Mouse (Mus musculus) spleen, postnatal 4 days (tissue): ENCODE data around the gene Hist1h2ae.
A peak's percentile ranks its signal among the peaks of the same experiment; 100 is the strongest.
"Not testable (repeated sequence)": the region's sequence is repeated elsewhere in the genome, so short reads cannot be mapped to it uniquely, and the experiment has no call there.

ENCODE experiments used
- DNase-seq, 2 experiments: peaks; one replicate each; pipeline ENCODE4 v3.0.0; 2022; ENCODE audit warnings: low spot score in 2 of 2

Gene Hist1h2ae

DNA sequence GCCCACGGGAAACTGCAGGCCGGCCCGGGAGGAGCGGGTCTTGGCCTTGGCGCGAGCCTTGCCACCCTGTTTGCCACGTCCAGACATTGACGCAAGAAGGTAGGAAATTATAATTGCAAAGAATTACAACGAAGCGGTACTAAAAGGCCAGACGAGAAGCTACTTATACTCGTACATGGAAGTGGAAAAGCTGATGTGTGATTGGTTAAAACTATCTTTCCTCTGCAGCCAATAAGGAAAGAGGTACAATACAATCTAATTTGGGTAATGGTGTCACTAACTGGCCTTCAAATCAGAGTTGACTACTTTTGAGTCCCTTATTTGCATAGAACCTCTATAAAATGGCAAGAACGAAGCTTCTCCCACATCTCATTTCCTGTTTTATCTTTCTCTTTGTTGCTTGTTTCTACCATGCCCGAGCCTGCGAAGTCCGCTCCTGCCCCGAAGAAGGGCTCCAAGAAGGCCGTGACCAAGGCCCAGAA is at the start of gene Hist1h2ae, which contains the start of gene Hist1h2bg:
Hist1h2ae (minus strand) TSS at position 199 of the 482 bp plus-strand sequence.
Hist1h2bg (plus strand) TSS at position 375 of the 482 bp plus-strand sequence.
- peak; percentile 85 to 92 for DNase-seq

DNA sequence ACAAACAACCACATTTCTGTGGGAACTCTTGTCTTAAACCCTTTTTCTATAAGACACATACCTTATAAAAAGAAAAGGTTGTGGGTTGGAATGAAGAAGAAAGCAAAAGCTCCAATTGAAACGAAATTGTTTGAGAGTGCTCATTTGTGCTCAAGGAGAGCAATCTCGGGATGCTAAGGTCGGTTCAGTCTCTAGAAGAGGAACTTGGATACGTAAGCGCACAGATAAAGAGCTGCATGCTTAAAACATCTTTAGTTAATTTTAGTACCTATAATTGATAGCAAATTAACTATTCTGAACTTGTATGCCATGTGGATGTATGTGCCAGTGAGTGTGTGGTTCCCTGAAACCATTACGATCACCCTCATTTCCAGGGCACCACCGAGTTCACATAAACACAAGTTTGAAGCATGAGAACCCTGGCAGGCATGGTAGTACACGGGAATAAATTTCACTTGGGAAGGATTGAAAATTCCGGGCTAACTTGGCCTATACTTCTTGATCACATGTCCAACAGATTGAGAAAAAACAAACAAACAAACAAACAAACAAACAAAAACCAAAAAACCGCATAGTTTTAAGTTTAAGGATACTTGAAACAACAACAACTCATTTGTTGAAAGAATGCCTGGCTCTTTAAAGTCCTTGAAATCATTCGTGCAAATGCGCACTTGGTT is 49.2 kb upstream of the Hist1h2ae start:
- peak in 1 of 2 experiments; percentile 58 for DNase-seq

DNA sequence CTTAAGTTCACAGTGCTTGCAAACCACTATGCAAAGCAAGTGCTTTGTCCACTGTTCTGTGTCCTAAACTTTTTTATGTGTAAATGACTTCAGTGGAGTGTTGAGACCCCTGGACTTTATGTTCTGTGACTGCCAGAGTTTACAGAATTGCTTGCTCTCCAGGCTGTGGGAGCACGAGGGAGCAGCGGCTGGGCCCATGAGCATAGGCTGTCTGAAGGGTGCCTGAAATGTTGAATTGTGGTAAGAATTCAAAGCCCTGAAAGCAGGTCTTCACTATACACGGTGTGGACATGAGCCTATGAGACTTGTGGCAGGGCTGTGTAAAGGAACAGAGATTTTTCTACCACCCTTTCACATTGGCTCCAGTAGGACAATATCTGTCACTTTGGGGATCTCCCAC is 40.6 kb upstream of the Hist1h2ae start:
- peak in 1 of 2 experiments; percentile 38 for DNase-seq

DNA sequence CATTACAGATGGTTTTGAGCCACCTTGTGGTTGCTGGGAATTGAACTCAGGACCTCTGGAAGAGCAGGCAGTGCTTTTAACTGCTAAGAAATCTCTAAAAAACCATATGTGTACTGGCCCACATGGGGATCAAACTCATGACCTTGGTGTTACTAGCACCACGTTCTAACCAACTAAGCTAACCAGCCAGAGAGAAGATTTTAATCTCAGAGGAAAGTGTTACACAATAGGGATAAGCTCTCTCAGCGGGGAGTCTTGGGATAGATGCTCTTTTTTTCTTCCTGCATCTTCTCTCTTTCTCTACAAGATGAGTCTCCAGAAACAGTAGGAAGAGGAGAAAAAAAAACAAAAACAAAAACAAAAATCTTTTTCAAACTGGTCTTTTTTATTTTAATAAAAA is 39.4 kb upstream of the Hist1h2ae start:
- peak in 1 of 2 experiments; percentile 29 for DNase-seq

DNA sequence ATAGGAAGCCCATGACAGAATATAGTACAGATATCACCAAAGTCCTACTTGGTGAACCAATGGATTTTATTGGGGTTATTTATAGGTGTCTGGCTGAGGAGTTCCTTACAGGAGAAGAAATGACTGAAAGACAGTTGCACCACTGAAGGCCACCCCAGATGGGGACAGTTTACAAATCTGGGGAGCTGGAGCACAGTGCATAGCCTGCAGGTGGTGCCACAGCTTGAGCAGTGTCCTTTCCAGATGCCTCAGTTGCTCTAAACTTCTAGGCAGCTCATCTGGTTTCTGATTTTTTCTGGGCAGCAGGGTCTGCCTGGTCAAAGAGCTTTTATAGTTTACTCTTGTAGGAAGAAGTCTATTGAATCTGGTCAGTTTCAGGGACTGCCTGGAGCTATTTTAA is 38.8 kb upstream of the Hist1h2ae start:
- peak in 1 of 2 experiments; percentile 57 for DNase-seq

DNA sequence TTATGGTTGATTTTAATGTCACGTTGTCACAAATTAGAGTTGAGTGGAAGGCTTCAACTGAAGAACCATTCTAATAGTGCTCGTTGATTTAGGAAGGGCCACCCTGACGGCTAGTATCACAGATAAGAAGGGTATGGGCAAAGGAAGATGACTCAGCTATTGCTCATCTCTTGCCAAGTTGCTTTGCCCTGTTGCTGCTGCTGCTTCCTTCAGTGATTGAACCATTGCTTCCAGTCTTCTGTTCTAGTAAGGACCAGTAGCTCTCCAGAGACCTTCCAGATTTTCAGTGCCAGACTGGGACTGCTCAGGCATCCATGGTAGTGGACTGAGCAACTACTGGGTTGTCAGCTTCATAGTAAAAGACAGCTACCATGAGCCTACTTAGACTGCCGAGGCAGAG is 38.2 kb upstream of the Hist1h2ae start:
- peak in 1 of 2 experiments; percentile 61 for DNase-seq

DNA sequence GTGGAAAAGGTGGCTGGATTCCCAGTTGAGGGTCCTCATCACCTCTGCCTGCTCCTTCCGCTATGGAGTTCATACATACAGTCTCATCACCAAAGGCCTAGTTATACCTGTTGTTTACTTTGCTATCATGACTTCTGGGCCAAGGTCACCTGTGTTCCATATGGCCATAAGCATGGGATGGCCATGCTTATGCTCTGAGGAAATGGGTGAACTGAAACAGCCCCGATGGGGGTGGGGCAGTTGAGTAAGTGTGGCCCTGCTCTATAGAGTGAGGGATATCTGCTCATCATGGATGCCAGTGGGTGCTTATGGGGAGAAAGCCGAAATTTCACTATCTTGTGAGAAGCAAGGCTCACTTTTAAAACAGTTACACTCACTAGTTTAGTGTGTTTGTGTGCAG is 34.0 kb upstream of the Hist1h2ae start:
- peak in 1 of 2 experiments; percentile 40 for DNase-seq

DNA sequence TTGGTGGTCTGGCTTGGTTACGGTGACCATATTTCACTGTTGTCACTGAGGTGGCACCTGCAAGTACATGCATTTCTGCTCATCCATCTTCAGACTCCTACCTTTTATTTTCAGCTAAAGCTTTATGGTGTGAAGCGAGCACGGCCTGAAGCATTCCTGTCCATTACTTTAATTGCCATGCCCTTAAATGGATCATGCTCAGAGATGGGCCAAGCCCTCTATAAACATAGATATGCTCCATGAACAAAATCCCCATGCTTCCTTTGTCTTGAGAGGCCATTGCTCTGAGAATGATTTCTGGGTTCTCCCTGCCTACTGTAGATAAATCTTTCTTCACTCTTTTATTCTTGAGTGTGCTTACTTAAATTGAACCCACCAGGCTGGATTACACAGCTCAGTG is 33.4 kb upstream of the Hist1h2ae start:
- peak in 1 of 2 experiments; percentile 28 for DNase-seq

DNA sequence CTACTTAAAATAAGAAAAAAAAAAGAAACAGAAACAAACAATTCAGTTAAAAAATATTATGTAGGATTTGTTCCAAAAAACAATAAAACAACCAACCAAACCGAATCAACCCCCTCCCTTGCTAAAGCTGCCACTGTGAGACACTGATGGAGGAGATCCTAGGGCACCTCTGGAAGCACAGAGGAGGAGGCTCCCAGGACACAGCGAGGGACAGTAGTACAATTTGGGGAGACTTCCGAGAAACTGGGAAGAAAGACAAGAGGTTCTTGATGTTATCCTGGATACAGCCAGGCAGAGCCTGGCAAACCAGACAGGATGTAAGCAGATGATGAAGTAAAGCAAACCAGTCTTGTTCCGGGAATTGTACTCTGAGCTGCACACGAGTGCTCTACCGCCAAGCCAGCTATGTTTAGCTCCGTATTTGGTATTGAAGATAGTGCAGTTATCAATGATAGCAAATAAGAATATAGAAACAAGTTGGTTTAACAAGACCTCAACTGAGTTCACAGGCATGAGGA is 32.2 kb upstream of the Hist1h2ae start:
- DNase-seq, result peak in 1 of 2 experiments; percentile 55

DNA sequence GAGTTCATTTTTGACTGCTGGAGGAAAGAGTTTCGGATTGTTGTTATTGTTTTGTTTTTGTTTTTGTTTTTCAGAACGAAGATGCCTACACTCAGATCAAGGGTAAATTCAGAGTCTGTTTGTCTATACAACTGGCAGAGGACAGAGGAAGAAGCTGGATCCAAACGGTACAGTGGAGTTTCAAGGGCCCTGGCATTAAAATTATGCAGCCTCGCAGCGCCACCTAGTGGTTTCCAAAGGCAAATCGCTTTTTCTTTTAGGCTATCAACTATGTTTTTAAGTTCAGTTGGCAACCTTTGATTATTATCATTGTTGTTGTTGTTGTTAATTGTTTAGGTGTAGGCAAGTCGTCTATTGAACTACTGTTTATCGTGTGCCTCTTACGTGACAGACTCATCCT is 26.9 kb upstream of the Hist1h2ae start:
- DNase-seq, result peak; percentile 84 to 96

DNA sequence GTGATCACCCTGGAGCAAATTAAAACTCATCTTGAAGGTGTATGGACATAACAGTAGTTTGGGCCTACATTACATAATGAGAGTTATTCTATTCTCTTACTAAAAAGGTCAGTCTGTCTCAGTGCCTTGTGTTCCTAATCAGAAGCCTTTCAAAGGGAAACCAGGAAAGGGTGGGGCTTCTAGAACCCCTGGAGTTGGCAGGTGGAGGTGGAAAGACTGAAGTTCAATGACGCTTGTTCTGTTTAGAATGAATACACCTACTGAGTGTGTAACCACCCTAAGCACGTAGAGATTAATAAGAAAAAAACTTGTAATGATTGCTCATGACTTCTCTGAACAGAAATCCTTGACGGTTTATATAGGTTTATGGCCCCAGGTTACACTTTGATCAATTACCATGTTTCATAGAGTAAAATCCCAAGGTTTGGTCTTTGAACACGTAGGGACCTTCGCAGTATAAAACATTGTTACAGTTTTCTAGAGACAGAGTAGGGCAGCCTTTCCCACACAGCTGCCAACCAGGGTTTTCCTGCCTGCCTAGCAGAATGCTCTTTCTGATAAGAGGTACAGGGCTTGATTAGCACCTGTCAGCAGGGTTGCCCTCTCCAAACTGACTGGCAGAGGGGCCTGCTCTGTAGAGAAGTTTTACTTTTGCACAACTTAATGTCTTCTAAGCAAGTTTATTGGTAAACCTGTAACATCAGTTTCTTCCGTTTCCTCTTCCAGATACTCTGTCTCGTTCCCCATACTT is 24.8 kb upstream of the Hist1h2ae start:
- DNase-seq, result peak; percentile 66 to 72

DNA sequence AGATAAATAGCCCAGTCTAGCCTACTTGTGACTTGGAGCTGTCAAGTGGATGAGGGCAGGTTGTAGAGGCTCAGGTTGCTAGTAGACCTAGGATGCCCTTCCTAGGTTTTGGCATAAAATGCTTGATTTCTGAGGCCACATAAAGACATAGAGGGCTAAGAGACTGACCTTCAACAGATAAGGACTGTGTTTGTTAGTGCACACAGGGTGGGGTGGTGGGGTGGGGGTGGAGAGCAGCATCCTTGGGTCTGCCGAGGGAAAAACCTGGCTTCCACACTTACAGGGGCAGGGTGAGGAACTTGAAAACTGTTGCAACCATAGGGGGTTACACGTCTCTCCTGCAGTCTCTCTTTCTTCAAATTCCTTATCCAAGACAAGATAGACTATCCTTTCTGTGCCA is 24.2 kb upstream of the Hist1h2ae start:
- no peak for DNase-seq

DNA sequence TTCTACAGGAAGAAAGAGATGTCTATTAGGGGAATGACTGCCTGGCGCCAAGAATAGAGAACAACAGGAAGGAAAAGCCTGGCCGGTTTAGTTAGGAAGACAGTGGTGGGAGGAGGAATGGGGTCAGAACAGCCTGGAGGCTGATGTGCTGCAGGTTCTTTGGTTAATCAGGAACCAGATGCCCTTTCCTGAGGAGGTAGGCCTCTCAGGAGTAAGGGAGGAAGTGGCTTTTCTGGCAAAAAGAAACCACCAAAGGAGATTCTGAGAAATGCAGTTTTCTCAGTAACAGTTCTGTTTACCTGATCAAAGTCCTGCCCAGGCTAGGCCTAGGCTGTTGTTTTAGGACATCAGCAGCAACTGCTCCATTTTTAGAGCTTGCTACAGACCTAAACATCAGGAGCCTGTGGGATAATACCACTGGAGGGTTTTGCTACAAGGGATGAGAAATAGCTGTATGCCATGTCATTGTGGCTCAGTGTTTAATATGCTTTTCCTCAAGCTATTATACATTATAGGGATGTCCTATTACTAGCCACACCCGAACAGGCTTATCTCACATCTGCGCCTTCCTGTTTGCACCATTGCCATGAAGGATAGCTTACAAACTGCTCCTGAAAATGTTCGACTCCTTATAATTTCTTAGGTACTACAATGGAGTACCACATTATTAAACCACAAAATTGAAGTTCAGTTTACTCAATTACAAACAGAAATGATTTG is 22.2 kb upstream of the Hist1h2ae start:
- DNase-seq, result no peak

DNA sequence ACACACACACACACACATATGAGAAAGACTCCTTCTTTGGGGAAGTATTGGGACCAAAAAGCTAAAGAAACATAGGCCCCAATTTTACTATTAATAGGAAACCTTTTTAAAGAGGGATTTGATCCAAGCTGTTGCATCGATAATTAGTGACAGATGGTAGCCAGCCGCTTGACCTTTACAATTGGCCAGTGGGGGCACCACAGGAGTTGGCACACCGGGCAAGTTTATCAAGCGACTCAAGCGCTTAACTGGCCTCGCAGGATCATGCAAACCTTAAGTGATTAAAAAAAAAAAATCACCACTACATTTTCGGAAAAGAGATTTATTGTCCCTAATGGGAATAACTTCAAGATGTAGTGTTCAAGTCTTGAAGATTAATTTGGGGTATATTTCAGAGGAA is 21.6 kb upstream of the Hist1h2ae start:
- no peak for DNase-seq

DNA sequence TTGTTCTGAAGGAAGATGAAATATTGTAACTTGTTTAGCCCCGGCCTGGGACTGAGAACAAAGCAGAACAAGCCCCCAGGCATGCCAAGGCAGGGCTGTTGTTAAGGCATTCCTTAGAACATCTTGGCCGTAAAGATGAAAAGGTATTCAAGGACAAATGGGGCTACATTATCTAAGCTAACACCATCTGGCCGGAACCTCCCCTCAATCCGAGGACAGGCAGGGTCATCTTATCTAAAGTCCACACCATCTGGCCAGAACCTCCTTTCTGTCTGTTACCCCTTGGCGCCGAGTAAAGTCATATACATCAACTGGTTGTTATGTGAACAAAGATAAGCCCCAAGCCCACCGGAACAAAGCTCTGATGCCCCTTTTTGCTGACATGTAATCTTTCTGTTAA is 20.9 kb upstream of the Hist1h2ae start:
- not testable (repeated sequence) for DNase-seq

DNA sequence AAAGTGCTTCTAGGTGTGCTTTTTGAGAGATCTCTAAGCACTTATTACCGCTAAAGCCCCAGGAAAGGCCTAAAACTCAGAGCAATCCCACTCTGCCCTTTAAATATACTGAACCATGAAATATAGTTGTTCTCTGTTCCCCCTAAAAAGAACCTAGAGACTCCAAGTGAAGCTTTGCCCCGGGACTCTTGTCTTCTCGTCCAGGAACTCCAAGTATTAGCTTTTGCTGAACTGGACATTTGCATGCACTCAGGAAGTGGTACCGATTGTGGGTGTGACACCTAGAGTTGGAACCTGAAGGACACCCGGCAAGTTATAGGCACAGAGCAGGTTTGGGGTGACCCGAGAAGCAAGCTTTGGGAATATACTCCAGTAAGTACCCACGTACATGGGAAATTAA is 20.2 kb upstream of the Hist1h2ae start:
- DNase-seq, result no peak

DNA sequence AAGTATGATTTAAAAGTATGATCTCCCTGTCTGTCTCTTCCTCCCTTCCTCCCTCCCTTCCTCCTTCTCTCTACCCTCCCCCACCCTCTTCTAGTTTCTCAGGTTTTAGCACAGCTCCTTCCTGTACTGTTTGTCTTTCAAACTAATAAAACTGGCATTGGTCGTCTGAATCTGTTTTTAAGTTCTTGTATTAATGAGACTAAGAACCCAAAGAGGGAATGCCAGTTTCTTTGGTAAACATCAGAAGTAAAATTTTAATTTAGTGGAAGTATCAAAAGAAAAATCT is 15.9 kb upstream of the Hist1h2ae start:
- DNase-seq, result no peak

DNA sequence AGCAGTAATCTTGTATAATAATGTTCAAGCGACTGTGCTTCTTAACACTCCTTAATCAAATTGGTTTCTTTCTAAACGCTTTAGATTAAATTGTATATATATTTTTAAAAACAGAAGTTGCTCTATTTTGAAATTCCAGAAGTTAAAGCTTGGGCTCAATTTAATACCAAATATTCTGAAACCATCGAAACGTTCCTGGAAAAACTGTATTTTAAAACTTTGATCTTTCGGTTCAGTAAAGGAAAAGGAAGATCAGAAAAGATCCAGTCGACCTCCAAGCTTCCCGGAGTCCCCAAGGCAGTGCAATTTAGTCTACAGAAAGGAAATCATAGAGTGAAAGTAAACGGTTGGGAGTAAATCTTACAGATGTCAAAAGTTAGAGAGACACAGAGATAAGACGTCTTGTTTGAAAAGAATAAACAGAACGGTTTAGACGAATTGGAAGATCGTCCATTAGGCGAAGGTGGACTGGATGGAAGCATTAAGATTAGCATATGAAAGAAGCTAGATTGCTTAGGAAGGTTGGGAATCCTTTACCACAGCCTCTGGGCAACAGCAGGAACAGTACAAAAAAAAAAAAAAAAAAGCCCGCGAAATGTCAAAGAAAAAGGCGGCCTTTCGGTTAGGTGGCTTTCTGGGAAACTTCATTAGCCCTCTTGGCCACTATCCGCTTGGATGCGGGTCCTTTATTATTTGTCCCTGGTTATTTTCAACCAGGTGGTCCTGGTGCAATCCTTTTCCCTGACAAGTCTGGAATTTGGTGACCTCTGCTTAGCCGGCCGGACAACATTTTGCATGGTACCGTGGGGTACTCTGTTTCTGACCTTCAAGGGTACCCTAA is 15.3 kb upstream of the Hist1h2ae start:
- DNase-seq, result peak in 1 of 2 experiments; percentile 71

DNA sequence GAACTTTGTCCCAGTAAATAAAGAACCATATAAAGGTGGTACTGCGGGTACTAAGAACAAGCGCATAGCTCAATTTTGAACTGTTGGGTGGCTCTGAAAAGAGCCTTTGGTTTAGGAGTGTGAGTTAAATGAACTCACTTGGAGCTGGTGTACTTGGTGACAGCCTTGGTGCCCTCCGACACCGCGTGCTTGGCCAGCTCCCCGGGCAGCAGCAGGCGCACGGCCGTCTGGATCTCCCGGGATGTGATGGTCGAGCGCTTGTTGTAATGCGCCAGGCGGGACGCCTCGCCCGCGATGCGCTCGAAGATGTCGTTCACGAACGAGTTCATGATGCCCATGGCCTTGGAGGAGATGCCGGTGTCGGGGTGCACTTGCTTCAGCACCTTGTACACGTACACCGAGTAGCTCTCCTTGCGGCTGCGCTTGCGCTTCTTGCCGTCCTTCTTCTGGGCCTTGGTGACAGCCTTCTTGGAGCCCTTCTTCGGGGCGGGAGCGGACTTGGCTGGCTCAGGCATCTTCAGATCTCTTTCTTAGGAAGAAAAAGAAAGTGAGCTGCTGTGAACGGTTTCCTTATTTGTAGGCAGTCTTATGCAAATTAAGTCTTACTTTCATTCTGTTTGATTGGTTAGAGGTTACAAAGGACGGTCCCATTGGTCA is 14.6 kb upstream of the Hist1h2ae start:
- DNase-seq, result peak; percentile 81 to 89

DNA sequence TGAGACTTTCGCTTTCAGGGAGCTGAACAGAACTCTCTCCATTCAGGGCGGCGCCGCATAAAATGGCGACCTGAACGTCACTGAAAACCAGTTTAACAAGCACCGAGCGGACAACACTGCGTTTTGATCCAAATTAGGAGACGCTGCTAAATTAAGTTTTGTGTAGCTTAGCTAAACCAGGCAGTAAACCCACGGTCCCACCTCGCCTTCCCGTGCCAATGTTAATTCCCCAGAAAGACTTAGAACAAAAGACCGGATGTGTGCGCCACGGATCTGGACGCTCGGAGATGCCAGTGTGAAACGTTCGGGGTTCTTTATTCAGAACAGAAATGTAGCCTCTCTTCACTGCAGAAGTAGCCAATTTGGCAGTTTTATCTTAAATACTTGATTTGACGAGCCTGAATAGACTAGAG is 14.0 kb upstream of the Hist1h2ae start:
- peak; percentile 81 to 91 for DNase-seq

DNA sequence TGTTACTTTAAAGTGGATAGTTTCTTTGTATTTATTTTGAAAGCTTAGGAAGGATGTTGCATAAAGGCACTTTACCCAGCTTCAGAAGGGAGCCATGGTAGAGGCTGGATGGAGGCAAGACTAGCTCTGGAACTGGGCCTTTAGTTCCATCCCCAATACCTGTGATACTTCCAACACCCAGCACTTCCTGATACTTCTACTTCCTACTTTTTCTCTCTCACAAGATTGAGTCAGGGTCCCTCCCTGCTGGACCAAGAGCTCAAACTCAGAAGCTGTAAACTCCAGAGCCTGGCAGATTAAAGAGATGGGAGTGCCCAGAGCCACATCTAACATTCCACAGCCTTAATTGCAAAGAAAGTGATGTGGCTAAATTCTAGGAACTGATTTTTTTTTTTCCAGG is 13.3 kb upstream of the Hist1h2ae start:
- peak in 1 of 2 experiments; percentile 60 for DNase-seq
